Mouse (Mus musculus): ENCODE data around the gene Med19.

DNA sequence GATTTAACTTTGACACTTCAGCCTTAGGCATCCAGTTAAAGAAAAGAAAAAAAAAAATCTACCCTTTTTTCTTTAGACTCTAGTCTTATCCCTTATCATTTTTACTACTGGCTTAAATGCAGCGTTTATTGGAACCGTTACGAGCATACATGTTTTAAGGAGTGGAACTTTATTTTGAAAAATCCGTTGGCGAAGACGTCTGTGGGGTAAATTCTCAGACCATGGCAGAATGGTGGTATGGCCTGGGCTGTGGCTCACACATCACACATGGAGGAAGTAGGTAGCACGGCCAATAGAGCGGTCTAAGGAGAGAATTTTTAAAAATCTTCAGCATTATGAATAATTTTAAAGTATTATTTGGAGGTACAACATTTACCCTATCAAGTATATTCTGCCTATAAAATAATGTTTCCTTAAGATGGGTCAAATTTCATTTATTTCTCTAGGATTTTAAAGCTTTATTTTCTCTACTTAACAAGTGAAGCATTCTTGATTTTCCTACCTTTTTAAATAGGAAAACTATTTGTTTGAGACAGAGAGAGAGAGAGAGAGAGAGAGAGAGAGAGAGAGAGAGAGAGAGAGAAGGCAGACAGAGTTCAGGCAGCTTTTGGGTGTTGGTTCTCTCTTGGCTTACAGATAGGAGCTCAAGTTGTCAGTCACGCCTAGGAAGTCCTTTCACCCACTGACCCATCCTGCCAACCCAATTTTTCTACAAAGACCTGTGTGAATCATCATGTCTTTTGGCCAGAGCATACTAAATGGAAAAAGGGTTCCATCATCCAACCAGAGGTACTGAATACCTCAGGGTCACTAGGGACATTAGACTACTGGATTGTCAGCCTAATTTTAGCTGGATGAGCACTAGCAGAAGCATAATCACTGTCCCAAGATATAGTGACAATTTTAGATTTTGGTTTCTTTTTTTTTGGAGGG is 38.5 kb downstream of the Med19 start:
- TF ChIP-seq HCFC1 (IDR thresholded peaks at IDR 0.05; ENCODE audit: borderline replicate concordance, insufficient read depth, low read length) (no peak), CHD2 (IDR thresholded peaks at IDR 0.05; ENCODE audit: low read depth, low read length) (no peak), ZNF384 (IDR thresholded peaks at IDR 0.05; ENCODE audit: low read depth, low read length) (no peak)
